Mouse (Mus musculus): ENCODE measurements around the gene Osbp. TPM values are rescaled to one million over a fixed set of nuclear protein-coding genes. Genes with fewer than 3 reads are reported as not detected.

The Osbp gene
- polyA plus RNA-seq, 1 experiment, result 24.4 TPM

DNA sequence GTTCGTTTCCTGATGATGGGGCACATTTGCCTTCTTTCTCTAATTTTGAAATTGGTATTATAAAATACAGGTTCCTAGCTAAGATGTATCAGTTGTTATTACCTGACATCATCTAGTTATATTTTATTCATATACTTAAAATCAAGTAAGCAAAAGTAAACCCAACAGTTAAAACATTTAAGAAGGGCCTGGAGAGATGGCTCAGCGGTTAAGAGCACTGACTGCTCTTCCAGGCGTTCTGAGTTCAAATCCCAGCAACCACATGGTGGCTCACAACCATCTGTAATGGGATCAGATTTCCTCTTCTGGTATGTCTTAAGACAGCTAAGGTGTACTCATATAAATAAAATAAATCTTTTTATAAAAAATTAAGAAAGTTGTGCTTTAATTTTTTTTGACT lies 22.1 kb downstream of the Osbp start:
- Histone ChIP-seq H3K27ac (ENCODE audit: control insufficient read depth, insufficient read depth, low read depth, low read length) (no peak overlapping the region), H3K36me3 (ENCODE audit: control insufficient read depth, insufficient read depth, low read length) (peaks cover 8% of the 10 kb centered on the region), H3K27me3 (ENCODE audit: control insufficient read depth, insufficient read depth, low read length) (no peaks in the 10 kb centered on the region), H3K4me3 (ENCODE audit: control insufficient read depth, low read depth, low read length) (no peak overlapping the region), H3K4me1 (ENCODE audit: control insufficient read depth, insufficient read depth, low read length) (no peaks in the 10 kb centered on the region)
- TF ChIP-seq POLR2A (IDR thresholded peaks at IDR 0.05; ENCODE audit: control insufficient read depth, low read depth, low read length) (no peak), CTCF (IDR thresholded peaks at IDR 0.05; ENCODE audit: control insufficient read depth, insufficient read depth, insufficient replicate concordance, low read depth, low read length) (no peak)

DNA sequence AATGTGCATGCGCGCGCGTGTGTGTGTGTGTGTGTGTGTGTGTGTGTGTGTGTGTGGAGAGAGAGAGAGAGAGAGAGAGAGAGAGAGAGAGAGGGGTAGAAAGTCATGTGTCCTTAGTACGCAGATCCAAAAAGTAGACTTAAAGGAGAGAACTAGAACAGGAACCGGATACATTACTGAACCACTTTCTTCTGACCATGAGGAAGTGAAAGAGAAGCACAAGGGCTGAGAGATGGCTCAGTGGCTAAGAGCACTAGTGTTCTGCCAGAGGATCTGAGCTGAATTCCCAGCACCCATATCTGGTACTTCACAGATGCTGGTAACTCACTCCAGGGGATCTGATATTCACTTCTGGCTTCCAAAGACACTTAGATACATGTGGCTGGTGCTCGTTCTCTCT lies 23.6 kb downstream of the Osbp start:
- H3K36me3 ChIP-seq (ENCODE audit: control insufficient read depth, insufficient read depth, low read length), result peaks cover 6% of the 10 kb centered on the region
- H3K4me1 ChIP-seq (ENCODE audit: control insufficient read depth, insufficient read depth, low read length), result no peaks in the 10 kb centered on the region
- no peaks in the 10 kb centered on the region for H3K27me3 ChIP-seq (ENCODE audit: control insufficient read depth, insufficient read depth, low read length)
- no peak overlapping the region for H3K27ac ChIP-seq (ENCODE audit: control insufficient read depth, insufficient read depth, low read depth, low read length)
- H3K4me3 ChIP-seq (ENCODE audit: control insufficient read depth, low read depth, low read length), result no peak overlapping the region
- TF ChIP-seq CTCF (IDR thresholded peaks at IDR 0.05; ENCODE audit: control insufficient read depth, insufficient read depth, insufficient replicate concordance, low read depth, low read length), result no peak
- TF ChIP-seq POLR2A (IDR thresholded peaks at IDR 0.05; ENCODE audit: control insufficient read depth, low read depth, low read length), result no peak

DNA sequence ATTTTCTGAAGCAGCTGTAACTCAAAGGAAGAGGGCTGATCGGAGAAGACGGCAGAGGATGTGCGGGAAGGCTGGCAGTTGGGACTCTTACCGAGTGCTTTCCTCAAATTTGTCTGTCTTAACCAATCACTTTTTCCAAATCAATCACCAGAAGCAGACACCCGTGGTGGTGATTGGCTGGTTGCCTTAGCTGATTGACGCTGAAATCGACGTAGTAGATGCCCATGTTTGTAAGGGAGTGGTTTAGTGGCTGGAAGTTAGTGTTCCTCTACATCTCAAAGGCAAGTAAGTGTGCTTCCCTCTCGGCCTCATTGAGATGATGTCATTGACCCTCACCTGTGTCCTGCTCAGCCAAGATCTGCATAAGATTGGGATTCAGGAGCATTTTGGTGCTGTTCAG lies 26.3 kb downstream of the Osbp start:
- peaks cover 4% of the 10 kb centered on the region for H3K36me3 ChIP-seq (ENCODE audit: control insufficient read depth, insufficient read depth, low read length)
- H3K4me3 ChIP-seq (ENCODE audit: control insufficient read depth, low read depth, low read length), result no peak overlapping the region
- TF ChIP-seq CTCF (IDR thresholded peaks at IDR 0.05; ENCODE audit: control insufficient read depth, insufficient read depth, insufficient replicate concordance, low read depth, low read length) (no peak), POLR2A (IDR thresholded peaks at IDR 0.05; ENCODE audit: control insufficient read depth, low read depth, low read length) (no peak)
- H3K4me1 ChIP-seq (ENCODE audit: control insufficient read depth, insufficient read depth, low read length), result no peaks in the 10 kb centered on the region
- no peaks in the 10 kb centered on the region for H3K27me3 ChIP-seq (ENCODE audit: control insufficient read depth, insufficient read depth, low read length)
- H3K27ac ChIP-seq (ENCODE audit: control insufficient read depth, insufficient read depth, low read depth, low read length), result no peak overlapping the region

DNA sequence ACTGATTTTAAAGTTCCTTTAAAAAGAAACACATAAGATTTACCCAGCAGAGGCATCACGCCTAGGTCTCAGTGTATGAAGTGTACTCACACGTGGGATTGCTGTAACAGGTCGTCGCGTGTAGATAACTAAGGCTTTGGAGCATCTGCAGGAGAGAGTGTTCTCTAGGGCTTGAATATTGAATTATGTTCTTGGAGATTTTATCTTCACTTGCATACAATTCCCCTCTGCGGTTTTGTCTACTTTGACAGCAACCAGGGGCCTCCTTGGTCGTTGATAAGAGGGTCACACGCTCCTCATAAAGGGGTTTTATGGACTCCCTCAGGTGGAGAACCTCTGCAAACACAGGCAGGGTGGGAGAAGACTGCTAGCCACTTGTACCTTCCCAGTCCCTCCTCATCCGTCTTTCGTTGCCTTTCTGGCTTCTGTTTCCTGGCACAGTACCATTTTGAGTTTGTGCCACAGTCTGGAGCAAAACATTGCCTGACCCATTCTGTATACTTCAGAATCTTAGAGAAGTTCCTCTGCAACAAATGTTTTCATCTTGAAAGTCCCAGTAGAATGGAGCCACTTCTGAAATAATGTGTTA lies 26.8 kb downstream of the Osbp start:
- no peak overlapping the region for H3K27ac ChIP-seq (ENCODE audit: control insufficient read depth, insufficient read depth, low read depth, low read length)
- H3K36me3 ChIP-seq (ENCODE audit: control insufficient read depth, insufficient read depth, low read length), result peaks cover 4% of the 10 kb centered on the region
- no peaks in the 10 kb centered on the region for H3K27me3 ChIP-seq (ENCODE audit: control insufficient read depth, insufficient read depth, low read length)
- TF ChIP-seq CTCF (IDR thresholded peaks at IDR 0.05; ENCODE audit: control insufficient read depth, insufficient read depth, insufficient replicate concordance, low read depth, low read length), result no peak
- no peak for TF ChIP-seq POLR2A (IDR thresholded peaks at IDR 0.05; ENCODE audit: control insufficient read depth, low read depth, low read length)
- no peak overlapping the region for H3K4me3 ChIP-seq (ENCODE audit: control insufficient read depth, low read depth, low read length)
- H3K4me1 ChIP-seq (ENCODE audit: control insufficient read depth, insufficient read depth, low read length), result no peaks in the 10 kb centered on the region

DNA sequence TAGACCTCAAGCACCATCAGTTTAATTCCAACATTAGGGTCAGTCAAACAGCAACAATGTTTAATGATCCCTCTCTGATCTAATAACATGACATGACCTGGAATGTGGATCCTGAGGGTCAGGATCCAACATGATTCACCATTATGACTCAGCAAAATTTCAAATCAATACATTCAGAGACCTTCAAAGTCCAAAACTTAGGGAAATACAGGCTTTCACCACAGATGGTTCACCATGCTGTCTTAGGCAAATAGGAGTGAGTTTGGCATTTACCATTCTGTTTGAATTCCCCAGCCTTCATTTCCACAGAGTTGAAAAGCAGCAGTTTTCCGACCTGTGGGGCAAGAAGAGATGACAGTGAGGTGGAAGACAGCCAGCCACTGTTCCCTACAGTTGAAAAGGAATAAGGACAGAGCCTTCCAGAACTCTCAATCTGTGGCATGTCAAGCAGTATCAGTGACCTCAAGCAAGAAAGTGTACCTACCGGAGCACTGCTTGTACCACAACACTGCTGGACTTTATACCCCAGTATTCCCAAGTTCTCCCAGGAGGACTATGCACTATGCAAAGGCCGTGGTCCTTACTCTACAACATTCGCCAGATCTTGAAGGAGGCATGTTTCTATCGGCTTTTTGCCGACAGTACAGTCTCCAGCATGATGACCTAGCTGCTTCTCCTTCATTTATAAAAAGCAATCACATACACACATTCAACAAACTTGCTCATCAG lies 29.1 kb downstream of the Osbp start:
- peaks cover 4% of the 10 kb centered on the region for H3K36me3 ChIP-seq (ENCODE audit: control insufficient read depth, insufficient read depth, low read length)
- no peak for TF ChIP-seq CTCF (IDR thresholded peaks at IDR 0.05; ENCODE audit: control insufficient read depth, insufficient read depth, insufficient replicate concordance, low read depth, low read length)
- TF ChIP-seq POLR2A (IDR thresholded peaks at IDR 0.05; ENCODE audit: control insufficient read depth, low read depth, low read length), result no peak
- no peaks in the 10 kb centered on the region for H3K27me3 ChIP-seq (ENCODE audit: control insufficient read depth, insufficient read depth, low read length)
- no peaks in the 10 kb centered on the region for H3K4me1 ChIP-seq (ENCODE audit: control insufficient read depth, insufficient read depth, low read length)
- H3K4me3 ChIP-seq (ENCODE audit: control insufficient read depth, low read depth, low read length), result no peak overlapping the region
- H3K27ac ChIP-seq (ENCODE audit: control insufficient read depth, insufficient read depth, low read depth, low read length), result no peak overlapping the region

DNA sequence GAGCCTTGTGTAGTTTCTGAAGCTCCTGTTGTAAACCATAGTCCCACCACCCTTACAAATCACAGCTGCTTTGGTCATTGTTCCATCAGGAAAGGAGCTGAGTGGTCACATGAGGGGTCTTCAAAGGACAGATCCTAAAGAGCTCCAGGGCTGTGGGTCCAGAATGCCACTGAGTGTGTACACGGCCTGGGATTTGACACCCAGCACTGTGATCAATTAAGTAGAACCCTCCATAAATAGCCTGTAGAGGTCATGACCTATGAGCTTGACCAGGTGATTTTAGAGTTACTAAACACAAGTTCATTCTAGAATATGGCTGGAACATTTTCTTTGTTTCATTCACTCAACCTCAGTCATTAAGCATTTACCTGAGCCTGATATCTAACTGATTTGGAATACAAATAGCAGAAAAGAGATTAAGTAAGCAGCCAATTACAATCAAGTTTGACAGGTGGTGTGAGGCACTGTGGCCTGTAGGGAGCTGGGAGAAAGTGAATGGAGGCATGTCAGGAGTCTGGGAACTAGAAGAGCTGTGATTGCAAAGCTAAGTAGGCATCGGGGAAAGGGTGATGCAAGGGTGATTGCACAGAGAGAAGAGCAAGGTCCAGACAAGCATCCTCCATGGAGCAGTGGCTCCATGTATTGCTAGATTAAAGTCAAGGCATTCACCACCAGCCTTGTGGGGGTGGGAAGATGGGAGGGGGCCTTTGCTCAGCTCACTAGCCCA lies 30.1 kb downstream of the Osbp start:
- Histone ChIP-seq H3K27ac (ENCODE audit: control insufficient read depth, insufficient read depth, low read depth, low read length) (no peak overlapping the region), H3K4me1 (ENCODE audit: control insufficient read depth, insufficient read depth, low read length) (no peaks in the 10 kb centered on the region), H3K4me3 (ENCODE audit: control insufficient read depth, low read depth, low read length) (no peak overlapping the region), H3K36me3 (ENCODE audit: control insufficient read depth, insufficient read depth, low read length) (peaks cover 3% of the 10 kb centered on the region; the same call in 1 of the 2 replicates), H3K27me3 (ENCODE audit: control insufficient read depth, insufficient read depth, low read length) (no peaks in the 10 kb centered on the region)
- no peak for TF ChIP-seq POLR2A (IDR thresholded peaks at IDR 0.05; ENCODE audit: control insufficient read depth, low read depth, low read length)
- TF ChIP-seq CTCF (IDR thresholded peaks at IDR 0.05; ENCODE audit: control insufficient read depth, insufficient read depth, insufficient replicate concordance, low read depth, low read length), result no peak

DNA sequence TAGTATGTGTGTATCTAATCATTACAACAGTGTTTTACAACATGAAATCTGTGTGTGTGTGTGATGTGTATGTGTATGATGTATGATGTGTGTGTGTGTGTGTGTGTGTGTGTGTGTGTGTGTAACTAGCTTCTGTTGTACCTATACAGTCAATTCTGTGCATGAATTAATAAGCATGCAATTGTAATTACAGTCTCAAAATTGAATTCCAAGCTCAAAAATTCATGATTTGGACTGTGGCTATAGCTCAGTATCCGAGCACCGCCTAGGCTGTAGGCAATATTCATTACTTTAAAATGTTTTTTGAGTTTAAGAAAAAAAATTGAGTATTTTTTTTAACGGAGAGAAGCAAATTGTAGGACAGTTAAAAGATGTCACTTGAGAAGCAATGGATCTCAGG lies 35.9 kb downstream of the Osbp start:
- Histone ChIP-seq H3K4me1 (ENCODE audit: control insufficient read depth, insufficient read depth, low read length) (peaks cover 8% of the 10 kb centered on the region), H3K27ac (ENCODE audit: control insufficient read depth, insufficient read depth, low read depth, low read length) (no peak overlapping the region), H3K36me3 (ENCODE audit: control insufficient read depth, insufficient read depth, low read length) (no peaks in the 10 kb centered on the region), H3K4me3 (ENCODE audit: control insufficient read depth, low read depth, low read length) (no peak overlapping the region), H3K27me3 (ENCODE audit: control insufficient read depth, insufficient read depth, low read length) (no peaks in the 10 kb centered on the region)
- TF ChIP-seq POLR2A (IDR thresholded peaks at IDR 0.05; ENCODE audit: control insufficient read depth, low read depth, low read length) (no peak), CTCF (IDR thresholded peaks at IDR 0.05; ENCODE audit: control insufficient read depth, insufficient read depth, insufficient replicate concordance, low read depth, low read length) (no peak)
